Mouse (Mus musculus): Measurements from ENCODE around the gene H2al1g. TPM values are rescaled to one million over a fixed set of nuclear protein-coding genes. Genes with fewer than 3 reads are reported as not detected.

The H2al1g gene
- total and polyA plus RNA-seq, 3 experiments: not detected

DNA sequence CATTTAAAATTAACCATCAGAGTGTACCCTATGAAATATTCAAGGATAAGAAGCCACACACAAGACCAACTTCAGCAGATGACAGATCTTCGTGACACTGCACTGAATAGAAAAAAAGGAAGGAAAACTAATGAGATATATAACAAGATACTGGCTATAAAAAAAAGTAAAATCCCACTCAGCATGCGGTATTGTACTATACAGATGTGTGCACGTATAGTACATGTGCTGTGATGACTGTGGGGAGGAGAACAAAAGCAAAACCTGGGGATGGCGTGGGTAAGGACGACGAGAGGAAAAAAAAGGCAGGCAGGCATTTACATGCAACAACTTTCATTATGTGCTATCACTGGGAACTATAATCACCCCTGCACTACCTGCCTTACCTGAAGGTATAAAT lies 42.8 kb downstream of the H2al1g start:
- Histone ChIP-seq H3K9me3 (replicated peaks; ENCODE audit: insufficient read depth, low read length) (no peaks in the 10 kb centered on the region), H3K27me3 (ENCODE audit: control insufficient read depth in 1 of 2, insufficient read depth in 2 of 2, low read length in 2 of 2) (no peaks in the 10 kb centered on the region)
- no peak for TF ChIP-seq POLR2A (IDR thresholded peaks at IDR 0.05; ENCODE audit: control insufficient read depth in 1 of 2, insufficient read depth in 1 of 2, low read depth in 1 of 2, low read length in 2 of 2, poor library complexity in 1 of 2)
- no peak for TF ChIP-seq ZC3H11A (IDR thresholded peaks at IDR 0.05; ENCODE audit: low read depth, low read length)
- TF ChIP-seq SIN3A (IDR thresholded peaks at IDR 0.05; ENCODE audit: low read length): no peak
- TF ChIP-seq RCOR1 (IDR thresholded peaks at IDR 0.05; ENCODE audit: low read depth, low read length): no peak
- no peak for TF ChIP-seq E2F4 (IDR thresholded peaks at IDR 0.05; ENCODE audit: borderline replicate concordance, low read depth, low read length)
- no peak for TF ChIP-seq TAL1 (IDR thresholded peaks at IDR 0.05; ENCODE audit: low read length)
- TF ChIP-seq TBP (IDR thresholded peaks at IDR 0.05; ENCODE audit: low read depth, low read length): no peak
- TF ChIP-seq GABPA (IDR thresholded peaks at IDR 0.05; ENCODE audit: low read depth, low read length): no peak
- TF ChIP-seq RAD21 (IDR thresholded peaks at IDR 0.05; ENCODE audit: low read depth, low read length): no peak
- TF ChIP-seq ELF1 (IDR thresholded peaks at IDR 0.05; ENCODE audit: low read depth, low read length): no peak
- no peak for TF ChIP-seq SMC3 (IDR thresholded peaks at IDR 0.05; ENCODE audit: low read depth, low read length)
- no peak for TF ChIP-seq BHLHE40 (IDR thresholded peaks at IDR 0.05; ENCODE audit: borderline replicate concordance, low read depth, low read length)
- TF ChIP-seq KAT2A (conservative IDR thresholded peaks at IDR 0.05; ENCODE audit: low read depth, low read length): no peak
- no peak for TF ChIP-seq USF1 (IDR thresholded peaks at IDR 0.05; ENCODE audit: low read depth, low read length)
- no peak for TF ChIP-seq POLR2AphosphoS5 (IDR thresholded peaks at IDR 0.05; ENCODE audit: borderline replicate concordance, low read depth, low read length)
- no peak for TF ChIP-seq ZNF384 (IDR thresholded peaks at IDR 0.05; ENCODE audit: low read depth, low read length)
- no peak for TF ChIP-seq USF2 (IDR thresholded peaks at IDR 0.05; ENCODE audit: borderline replicate concordance in 1 of 2, insufficient read depth in 1 of 2, low read depth in 1 of 2, low read length in 2 of 2)
- TF ChIP-seq CHD2 (IDR thresholded peaks at IDR 0.05; ENCODE audit: low read length): no peak
- no peak for TF ChIP-seq CTCF (IDR thresholded peaks at IDR 0.05 in 2 of 3, conservative IDR thresholded peaks at IDR 0.05 in 1 of 3; ENCODE audit: control insufficient read depth in 1 of 3, insufficient read depth in 1 of 3, low read depth in 2 of 3, low read length in 3 of 3, poor library complexity in 1 of 3, severe bottlenecking in 1 of 3)
- no peak for TF ChIP-seq ETS1 (IDR thresholded peaks at IDR 0.05; ENCODE audit: low read depth, low read length)

DNA sequence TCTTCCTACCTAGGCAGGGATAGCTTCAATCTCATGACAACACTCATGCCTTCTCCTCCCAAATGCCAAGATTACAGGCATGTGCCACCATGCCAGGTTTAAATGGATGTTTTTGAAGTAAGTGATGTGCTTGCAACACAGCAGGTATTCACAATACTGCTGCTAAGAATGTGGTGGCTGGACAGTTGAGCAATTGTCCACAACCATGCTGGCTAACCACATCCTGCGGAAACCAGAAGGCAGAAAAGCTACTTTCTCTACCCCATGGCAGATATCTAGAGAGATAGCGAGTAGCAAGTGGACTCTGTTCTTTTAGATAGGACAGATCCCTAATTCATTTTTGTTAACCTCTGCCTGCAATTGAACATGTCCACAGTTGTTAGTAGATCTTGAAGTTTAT lies 43.2 kb downstream of the H2al1g start:
- H3K27ac ChIP-seq (ENCODE audit: control insufficient read depth, low read depth, low read length): no peak overlapping the region
- H3K9ac ChIP-seq (ENCODE audit: control insufficient read depth, low read depth, low read length, poor library complexity, severe bottlenecking): no peak overlapping the region
- DNase-seq (ENCODE audit: low read depth, low spot score): no peak
- no peaks in the 10 kb centered on the region for H3K9me3 ChIP-seq (replicated peaks; ENCODE audit: insufficient read depth, low read length)
- H3K79me2 ChIP-seq (ENCODE audit: control insufficient read depth, insufficient read depth, low read length, poor library complexity): no peaks in the 10 kb centered on the region
- no peak for TF ChIP-seq RAD21 (IDR thresholded peaks at IDR 0.05; ENCODE audit: low read depth, low read length)
- no peak for TF ChIP-seq POLR2A (IDR thresholded peaks at IDR 0.05; ENCODE audit: control insufficient read depth in 1 of 2, insufficient read depth in 1 of 2, low read depth in 1 of 2, low read length in 2 of 2, poor library complexity in 1 of 2)
- no peak for TF ChIP-seq MYC (IDR thresholded peaks at IDR 0.05; ENCODE audit: low read depth, low read length)
- TF ChIP-seq KAT2A (conservative IDR thresholded peaks at IDR 0.05; ENCODE audit: low read depth, low read length): no peak
- no peak for TF ChIP-seq EP300 (IDR thresholded peaks at IDR 0.05; ENCODE audit: low read depth in 1 of 2, low read length in 2 of 2)
- no peak for TF ChIP-seq ZKSCAN1 (IDR thresholded peaks at IDR 0.05; ENCODE audit: low read depth, low read length)
- no peak for TF ChIP-seq BHLHE40 (IDR thresholded peaks at IDR 0.05; ENCODE audit: borderline replicate concordance, low read depth, low read length)
- TF ChIP-seq UBTF (IDR thresholded peaks at IDR 0.05; ENCODE audit: borderline replicate concordance, insufficient read depth, low read depth, low read length): no peak
- no peak for TF ChIP-seq MAX (IDR thresholded peaks at IDR 0.05; ENCODE audit: low read length)
- no peak for TF ChIP-seq TAL1 (IDR thresholded peaks at IDR 0.05; ENCODE audit: low read length)
- no peak for TF ChIP-seq SIN3A (IDR thresholded peaks at IDR 0.05; ENCODE audit: low read length)
- TF ChIP-seq CHD2 (IDR thresholded peaks at IDR 0.05; ENCODE audit: low read length): no peak
- TF ChIP-seq JUND (IDR thresholded peaks at IDR 0.05; ENCODE audit: low read depth, low read length): no peak
- no peak for TF ChIP-seq ELF1 (IDR thresholded peaks at IDR 0.05; ENCODE audit: low read depth, low read length)
- TF ChIP-seq SMC3 (IDR thresholded peaks at IDR 0.05; ENCODE audit: low read depth, low read length): no peak
- TF ChIP-seq ETS1 (IDR thresholded peaks at IDR 0.05; ENCODE audit: low read depth, low read length): no peak
- no peak for TF ChIP-seq MAFK (IDR thresholded peaks at IDR 0.05; ENCODE audit: borderline replicate concordance, low read depth, low read length)
- no peak for TF ChIP-seq ZC3H11A (IDR thresholded peaks at IDR 0.05; ENCODE audit: low read depth, low read length)
- no peaks in the 10 kb centered on the region for H3K36me3 ChIP-seq (ENCODE audit: control insufficient read depth in 1 of 2, insufficient read depth in 2 of 2, low read length in 2 of 2)
- no peaks in the 10 kb centered on the region for H3K27me3 ChIP-seq (ENCODE audit: control insufficient read depth in 1 of 2, insufficient read depth in 2 of 2, low read length in 2 of 2)
- H3K4me3 ChIP-seq (ENCODE audit: control insufficient read depth in 1 of 2, insufficient read depth in 1 of 2, low read depth in 2 of 2, low read length in 2 of 2): no peak overlapping the region
- no peaks in the 10 kb centered on the region for H3K4me1 ChIP-seq (ENCODE audit: control insufficient read depth in 1 of 2, insufficient read depth in 2 of 2, low read length in 2 of 2)

More for the DNA sequence above, 42.8 kb downstream of the H2al1g start:
- H3K4me1 ChIP-seq (ENCODE audit: control insufficient read depth in 1 of 2, insufficient read depth in 2 of 2, low read length in 2 of 2): no peaks in the 10 kb centered on the region
- H3K27ac ChIP-seq (ENCODE audit: control insufficient read depth, low read depth, low read length): no peak overlapping the region
- no peaks in the 10 kb centered on the region for H3K79me2 ChIP-seq (ENCODE audit: control insufficient read depth, insufficient read depth, low read length, poor library complexity)
- no peak overlapping the region for H3K4me3 ChIP-seq (ENCODE audit: control insufficient read depth in 1 of 2, insufficient read depth in 1 of 2, low read depth in 2 of 2, low read length in 2 of 2)
- no peak overlapping the region for H3K9ac ChIP-seq (ENCODE audit: control insufficient read depth, low read depth, low read length, poor library complexity, severe bottlenecking)
- H3K36me3 ChIP-seq (ENCODE audit: control insufficient read depth in 1 of 2, insufficient read depth in 2 of 2, low read length in 2 of 2): no peaks in the 10 kb centered on the region
- DNase-seq (ENCODE audit: low read depth, low spot score): no peak

Measured in MEL (cell line).